Mouse (Mus musculus): ENCODE measurements at regions not wholly inside any gene's neighbourhood (a gene's known extent, or its start where the extent isn't known, plus 50 kb on each side); places are given as distances from the start of the nearest gene placed in this dataset.

DNA sequence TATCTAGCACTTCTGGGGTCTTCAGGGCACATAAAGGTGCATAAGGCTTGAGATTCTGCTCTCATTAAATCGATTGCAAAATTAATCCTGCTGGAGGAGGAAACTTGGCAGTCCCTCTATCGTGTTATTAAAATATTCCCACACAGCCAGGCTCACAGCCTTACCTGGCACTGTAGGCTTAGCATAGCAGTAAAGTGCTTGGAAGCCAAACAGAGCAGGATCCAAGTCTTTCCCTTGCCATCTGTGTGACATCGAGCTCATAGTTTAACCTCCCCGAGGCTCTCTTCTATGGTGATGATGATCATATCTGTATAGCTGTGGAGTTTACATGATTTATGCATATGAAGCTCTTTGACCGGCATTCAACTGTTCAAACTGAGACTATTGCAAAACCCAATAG lies 197.6 kb downstream of the Snx19 start:
- TF ChIP-seq POLR2A (IDR thresholded peaks at IDR 0.05; ENCODE audit: extremely low read depth, insufficient read depth, low read length): no peak
- TF ChIP-seq CTCF (IDR thresholded peaks at IDR 0.05; ENCODE audit: low read depth, low read length): no peak

Measured in liver, adult 2 months (tissue).